Mouse (Mus musculus) ES-Bruce4 (cell line): ENCODE measurements around the gene Sipa1l2.

Experiments
- CTCF ChIP-seq: IDR thresholded peaks from one replicate; pipeline ENCODE4 v1.8.1; 2011; ENCODE audit warnings: low read depth, low read length
- EP300 ChIP-seq: IDR thresholded peaks from 2 replicates; pipeline ENCODE4 v1.6.1; 2011; ENCODE audit warnings: low read depth, low read length; ENCODE audit not compliant: insufficient read depth
- POLR2A ChIP-seq: IDR thresholded peaks from one replicate; pipeline ENCODE4 v1.8.1; 2011; ENCODE audit warnings: low read length; ENCODE audit not compliant: insufficient read depth

DNA sequence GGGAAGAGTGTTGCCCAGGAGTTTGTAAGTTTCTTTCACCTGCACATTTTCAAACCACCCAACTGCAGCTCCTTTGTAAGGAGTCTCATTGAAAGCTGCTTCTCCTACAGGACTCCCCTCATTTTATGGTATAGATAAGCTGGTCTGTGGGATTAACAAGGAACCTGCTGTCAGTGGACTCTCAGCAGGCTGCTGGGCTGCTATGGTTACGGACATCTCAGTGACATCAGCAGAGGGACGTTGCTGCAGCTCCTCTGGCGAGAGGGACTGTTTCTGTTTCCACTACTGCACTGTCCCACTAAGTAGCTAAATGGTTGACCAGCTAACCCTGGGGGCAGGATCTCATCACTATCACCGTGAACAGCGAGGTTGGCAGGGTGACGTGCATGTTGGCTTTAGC lies 120.6 kb downstream of the Sipa1l2 start:
- no peak for TF ChIP-seq CTCF
- TF ChIP-seq POLR2A = no peak
- no peak for TF ChIP-seq EP300
